Mouse (Mus musculus): ENCODE data around the gene Tmem59l.

DNA sequence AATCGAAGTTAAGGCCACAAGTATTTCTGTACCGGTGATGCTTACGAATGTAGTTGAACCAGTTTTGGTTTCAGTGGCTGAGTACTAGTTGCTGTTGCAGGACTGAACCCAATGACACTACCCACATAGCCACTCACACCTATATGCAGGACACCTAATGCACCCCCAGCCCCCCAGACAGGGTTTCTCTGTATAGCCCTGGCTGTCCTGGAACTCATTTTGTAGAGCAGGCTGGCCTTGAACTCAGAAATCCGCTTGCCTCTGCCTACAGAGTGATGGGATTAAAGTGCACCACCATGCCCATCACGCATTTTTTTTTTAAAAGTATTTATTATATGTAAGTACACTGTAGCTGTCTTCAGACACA is 19.9 kb upstream of the Tmem59l start:
- TF ChIP-seq CTCF (IDR thresholded peaks at IDR 0.05; ENCODE audit: low read depth) (no peak), EP300 (IDR thresholded peaks at IDR 0.05; ENCODE audit: low read depth) (no peak)
